Mouse (Mus musculus) liver, embryonic 14.5 days (tissue): ENCODE data around the gene Rps12-ps3. TPM values are rescaled to one million over a fixed set of nuclear protein-coding genes. Genes with fewer than 3 reads are reported as not detected.

ENCODE experiments used
- ATAC-seq: fragments of 200-750 bp; cut with Nextera tagmentation; 2 replicates; pipeline ENCODE4 v1.8.0; 2017; ENCODE audit warnings: moderate number of reproducible peaks, mild to moderate bottlenecking, moderate library complexity; ENCODE audit not compliant: insufficient read depth
- DNase-seq, 3 experiments: peaks; one replicate each; pipeline ENCODE4 v3.0.0-alpha.2; 2012 to 2013; ENCODE audit warnings: low read depth in 3 of 3, low spot score in 3 of 3
- H3K27ac ChIP-seq: fragments of 300-500 bp; sonication (generic); 2 replicates; pipeline ENCODE4 v1.5.1; 2014; ENCODE audit warnings: moderate library complexity, mild to moderate bottlenecking, control low read depth, inconsistent platforms
- H3K27me3 ChIP-seq: fragments of 300-500 bp; sonication (generic); 2 replicates; pipeline ENCODE4 v1.6.1; 2014; ENCODE audit warnings: mild to moderate bottlenecking, low read length, moderate library complexity; ENCODE audit not compliant: control insufficient read depth, insufficient read depth
- H3K36me3 ChIP-seq: fragments of 300-500 bp; sonication (generic); replicated peaks from 2 replicates; pipeline ENCODE4 v1.6.1; 2014; ENCODE audit warnings: low read depth; ENCODE audit not compliant: control insufficient read depth, insufficient read depth
- H3K4me1 ChIP-seq, 2 experiments: fragments of 200-500 bp in 1 of 2; fragments of 300-500 bp in 1 of 2; sonication (generic) in 1 of 2; replicated peaks; 2 replicates each; pipeline ENCODE4 v1.6.1; 2012 to 2014; ENCODE audit warnings: antibody characterized with exemption in 1 of 2, inconsistent platforms in 1 of 2, low read length in 1 of 2; ENCODE audit not compliant: control insufficient read depth in 2 of 2, insufficient read depth in 2 of 2
- H3K4me2 ChIP-seq: fragments of 300-500 bp; sonication (generic); 2 replicates; pipeline ENCODE4 v1.6.1; 2014; ENCODE audit warnings: low read depth, mild to moderate bottlenecking, control low read depth, moderate library complexity
- H3K4me3 ChIP-seq, 2 experiments: fragments of 200-500 bp in 1 of 2; fragments of 300-500 bp in 1 of 2; sonication (generic) in 1 of 2; 2 replicates each; pipeline ENCODE4 v1.5.1; 2012 to 2014; ENCODE audit warnings: low read depth in 2 of 2, low read length in 2 of 2, mild to moderate bottlenecking in 2 of 2, control low read depth in 1 of 2, inconsistent platforms in 1 of 2, moderate library complexity in 1 of 2; ENCODE audit not compliant: insufficient read depth in 1 of 2
- H3K9ac ChIP-seq: fragments of 300-500 bp; sonication (generic); replicated peaks from 2 replicates; pipeline ENCODE4 v1.6.1; 2014; ENCODE audit warnings: mild to moderate bottlenecking, control low read depth, moderate library complexity
- H3K9me3 ChIP-seq: fragments of 300-500 bp; sonication (generic); 2 replicates; pipeline ENCODE4 v1.6.1; 2016; ENCODE audit warnings: low read length, mixed read lengths; ENCODE audit not compliant: control insufficient read depth
- CTCF ChIP-seq: IDR thresholded peaks from 2 replicates; pipeline ENCODE4 v1.5.1; 2016; ENCODE audit warnings: antibody characterized with exemption, low read depth, control low read depth
- EP300 ChIP-seq: IDR thresholded peaks from 2 replicates; pipeline ENCODE4 v1.6.1; 2016; ENCODE audit warnings: antibody characterized with exemption, low read depth
- WGBS: fragments of 180-500 bp; shearing (Covaris S2); extraction: QIAGEN DNeasy Blood & Tissue Kit; methylation state at CpG from one replicate; pipeline ENCODE4 v1.1.7; 2014; ENCODE audit not compliant: insufficient replicate concordance; 5-methylcytosine and 5-hydroxymethylcytosine counted together
- polyA plus RNA-seq, 2 experiments: library from polyadenylated mRNA; depleted of rRNA in 1 of 2; stranded (reverse) in 1 of 2; unstranded in 1 of 2; fragments of >200 nt; fragmentation: Nextera tagmentation in 1 of 2; extraction: Ambion mirVana in 1 of 2; gene quantifications; 2 replicates each; pipeline versions ENCODE4 v1.2.1 to v1.2.3; 2012 to 2014

Gene Rps12-ps3
- polyA plus RNA-seq, 2 experiments, result 31.8 to 165 TPM

DNA sequence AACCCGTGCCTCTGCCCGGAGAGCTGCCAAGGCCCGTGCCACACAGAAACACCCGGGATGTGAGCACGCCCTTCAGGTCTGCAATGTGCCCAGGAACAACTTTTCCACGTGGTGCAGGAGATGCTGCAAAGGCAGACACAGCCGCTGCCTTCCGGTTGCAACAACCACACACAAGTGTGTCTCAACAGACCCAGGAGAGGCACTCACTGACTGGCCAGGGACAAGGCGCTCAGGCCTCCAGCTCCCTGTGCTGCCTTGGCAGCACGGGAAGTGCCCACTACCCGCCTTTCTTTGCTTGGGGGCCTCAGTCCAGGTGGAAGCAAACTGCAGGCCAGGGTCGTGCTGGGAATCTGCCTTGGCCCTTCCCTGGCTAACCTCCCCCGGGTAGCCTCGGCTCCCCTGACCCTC lies 22.2 kb downstream of the Rps12-ps3 start:
- no peaks in the 10 kb centered on the region for H3K36me3 ChIP-seq
- no peak for ATAC-seq
- DNase-seq, result peak in 1 of 3 experiments; percentile 52
- peak overlapping the region; percentile 81 for H3K4me2 ChIP-seq
- no peak for TF ChIP-seq EP300
- TF ChIP-seq CTCF, result no peak; the same call in 1 of the 2 replicates
- H3K9ac ChIP-seq, result peak overlapping the region; percentile 96
- no peaks in the 10 kb centered on the region for H3K9me3 ChIP-seq
- H3K4me1 ChIP-seq, result peaks cover 6 to 11% of the 10 kb centered on the region in 2 experiments
- 0% methylated on average over 14 of the region's 14 CpGs for WGBS
- peak overlapping the region; percentile 70 to 93 for H3K4me3 ChIP-seq
- H3K27me3 ChIP-seq, result no peaks in the 10 kb centered on the region; the same call in 1 of the 2 replicates
- H3K27ac ChIP-seq, result no peak overlapping the region

DNA sequence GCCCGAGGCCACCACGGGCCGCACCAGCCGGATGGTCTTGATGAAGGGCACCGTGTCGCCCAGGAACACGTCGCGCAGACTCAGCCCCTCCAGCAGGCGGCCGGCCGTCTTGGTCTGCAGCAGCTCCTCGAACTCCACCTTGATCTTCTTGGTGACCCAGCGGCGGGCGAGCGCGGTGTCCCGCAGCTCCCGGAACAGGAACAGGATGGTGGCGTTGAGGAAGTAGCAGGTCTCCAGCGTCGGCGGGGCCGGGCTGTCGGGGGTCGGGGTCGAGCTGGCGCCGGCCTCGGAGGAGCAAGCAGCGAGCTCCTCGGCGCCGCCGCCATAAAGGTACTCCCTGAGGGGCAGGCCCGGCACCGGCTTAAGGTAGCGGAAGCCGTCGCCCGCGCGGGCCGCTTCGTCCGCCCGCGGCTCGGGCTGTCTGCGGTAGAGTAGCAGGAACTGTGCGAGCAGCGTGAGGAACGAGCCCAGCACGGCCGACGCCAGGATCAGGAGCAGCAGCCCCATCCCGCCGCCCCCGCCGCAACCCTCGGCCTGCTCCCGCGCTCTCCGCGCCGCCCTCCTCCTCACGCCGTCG lies 23.1 kb downstream of the Rps12-ps3 start:
- no peaks in the 10 kb centered on the region for H3K36me3 ChIP-seq
- H3K27me3 ChIP-seq, result no peaks in the 10 kb centered on the region; the same call in 1 of the 2 replicates
- H3K4me2 ChIP-seq, result peak overlapping the region; percentile 81
- DNase-seq, result peak in 1 of 3 experiments; percentile 44
- peak overlapping the region; percentile 70 to 93 for H3K4me3 ChIP-seq
- under 1% methylated on average over 69 of the region's 70 CpGs for WGBS
- peaks cover 6 to 11% of the 10 kb centered on the region in 2 experiments for H3K4me1 ChIP-seq
- peak; percentile 58 for ATAC-seq
- TF ChIP-seq EP300, result no peak
- TF ChIP-seq CTCF, result peak; percentile 64
- peak overlapping the region; percentile 65 for H3K27ac ChIP-seq
- H3K9ac ChIP-seq, result peak overlapping the region; percentile 96
- no peaks in the 10 kb centered on the region for H3K9me3 ChIP-seq

GRCm38 (mm10) chr19:59345658-59346283 lies 23.7 kb downstream of the Rps12-ps3 start, which contains the start of gene Pdzd8:
TSS of gene Pdzd8 (minus strand) at chr19:59345780.
- H3K4me1 ChIP-seq, result peaks cover 6 to 11% of the 10 kb centered on the region in 2 experiments
- peak; percentile 95 for ATAC-seq
- under 1% methylated on average over 85 of the region's 91 CpGs for WGBS

GRCm38 (mm10) chr19:59346325-59346724 lies 24.2 kb downstream of the Rps12-ps3 start:
- no peaks in the 10 kb centered on the region for H3K36me3 ChIP-seq
- peak overlapping the region; percentile 96 for H3K9ac ChIP-seq
- peak overlapping the region; percentile 62 to 93 for H3K4me3 ChIP-seq
- 7% methylated on average over 11 of the region's 11 CpGs for WGBS
- TF ChIP-seq CTCF (no peak), EP300 (no peak)
- ATAC-seq (no peak), DNase-seq (no peak)
- no peaks in the 10 kb centered on the region for H3K9me3 ChIP-seq
- peaks cover under 1% of the 10 kb centered on the region for H3K27me3 ChIP-seq
- H3K27ac ChIP-seq, result peak overlapping the region; percentile 46
- H3K4me1 ChIP-seq, result peaks cover 2 to 9% of the 10 kb centered on the region in 2 experiments
- H3K4me2 ChIP-seq, result peak overlapping the region; percentile 81

More at GRCm38 (mm10) chr19:59345658-59346283, 23.7 kb downstream of the Rps12-ps3 start, which contains the start of gene Pdzd8:
- Histone ChIP-seq H3K27ac (peak within 1 kb of the TSS; percentile 65), H3K4me3 (peak within 1 kb of the TSS; percentile 70 to 93), H3K9me3 (no peaks in the 10 kb centered on the region), H3K36me3 (no peaks in the 10 kb centered on the region), H3K9ac (peak within 1 kb of the TSS; percentile 96), H3K27me3 (no peaks in the 10 kb centered on the region; the same call in 1 of the 2 replicates), H3K4me2 (peak within 1 kb of the TSS; percentile 81)
- peak; percentile 79 to 85 (median 82) for DNase-seq
- 0 out of 2 replicates have a peak, but pooled peaks have one; percentile 17 for TF ChIP-seq CTCF
- TF ChIP-seq EP300, result no peak
